Mouse (Mus musculus) cerebellum, postnatal 10 days (tissue): ENCODE data around the gene Ube2l6.
A peak's percentile ranks its signal among the peaks of the same experiment; 100 is the strongest.
"Not testable (repeated sequence)": the region's sequence is repeated elsewhere in the genome, so short reads cannot be mapped to it uniquely, and the experiment has no call there.

Experiments used
- DNase-seq, 2 experiments: peaks; one replicate each; pipeline ENCODE4 v3.0.0; 2021; ENCODE audit warnings: mixed read lengths in 2 of 2

Gene Ube2l6

GRCm38 (mm10) chr2:84793871-84794270 lies 4.8 kb upstream of the Ube2l6 start:
- DNase-seq: no peak

- peak; percentile 87 to 90 for DNase-seq
Observed at GRCm38 (mm10) chr2:84797833-84798492, 665 bp upstream of the Ube2l6 start.

- peak; percentile 81 to 83 for DNase-seq
Observed at GRCm38 (mm10) chr2:84799041-84799561, 473 bp downstream of the Ube2l6 start.

GRCm38 (mm10) chr2:84800304-84800703 lies 1.7 kb downstream of the Ube2l6 start:
- DNase-seq: no peak

GRCm38 (mm10) chr2:84801223-84801622 lies 2.6 kb downstream of the Ube2l6 start:
- DNase-seq: not testable (repeated sequence)

GRCm38 (mm10) chr2:84803963-84804362 lies 5.3 kb downstream of the Ube2l6 start:
- no peak for DNase-seq

GRCm38 (mm10) chr2:84806546-84806945 lies 7.9 kb downstream of the Ube2l6 start:
- no peak for DNase-seq

- DNase-seq: no peak
Observed at GRCm38 (mm10) chr2:84809330-84809729, 10.7 kb downstream of the Ube2l6 start.

GRCm38 (mm10) chr2:84810526-84810885 lies 11.9 kb downstream of the Ube2l6 start:
- no peak for DNase-seq

- peak; percentile 85 to 89 for DNase-seq
Observed at GRCm38 (mm10) chr2:84810886-84811577, 12.4 kb downstream of the Ube2l6 start.

- DNase-seq: no peak
Observed at GRCm38 (mm10) chr2:84811880-84812279, 13.3 kb downstream of the Ube2l6 start.

GRCm38 (mm10) chr2:84812676-84813075 lies 14.0 kb downstream of the Ube2l6 start:
- DNase-seq: no peak

- no peak for DNase-seq
Observed at GRCm38 (mm10) chr2:84819861-84820260, 21.2 kb downstream of the Ube2l6 start.

GRCm38 (mm10) chr2:84822552-84822951 lies 23.9 kb downstream of the Ube2l6 start, which contains the start of gene Smtnl1:
Gene Smtnl1 (minus strand): TSS chr2:84822652.
- no peak for DNase-seq

- no peak for DNase-seq
Observed at GRCm38 (mm10) chr2:84823237-84823636, 24.6 kb downstream of the Ube2l6 start.

GRCm38 (mm10) chr2:84826488-84827282 lies 28.1 kb downstream of the Ube2l6 start, which contains the start of gene Timm10:
Gene Timm10 (plus strand): TSS chr2:84826997.
- peak; percentile 88 to 90 for DNase-seq

GRCm38 (mm10) chr2:84827283-84827920 lies 28.8 kb downstream of the Ube2l6 start:
- DNase-seq: peak; percentile 28 to 30

- peak; percentile 92 to 95 for DNase-seq
Observed at GRCm38 (mm10) chr2:84831666-84832391, 33.2 kb downstream of the Ube2l6 start.

GRCm38 (mm10) chr2:84837107-84837506 lies 38.5 kb downstream of the Ube2l6 start:
- no peak for DNase-seq

- DNase-seq: no peak
Observed at GRCm38 (mm10) chr2:84837817-84838592, 39.4 kb downstream of the Ube2l6 start.

- DNase-seq: no peak
Observed at GRCm38 (mm10) chr2:84838593-84838949, 39.9 kb downstream of the Ube2l6 start, which contains the start of gene Slc43a1. Gene Slc43a1 (plus strand): TSS chr2:84838850.
